In the genomic region with DNA sequence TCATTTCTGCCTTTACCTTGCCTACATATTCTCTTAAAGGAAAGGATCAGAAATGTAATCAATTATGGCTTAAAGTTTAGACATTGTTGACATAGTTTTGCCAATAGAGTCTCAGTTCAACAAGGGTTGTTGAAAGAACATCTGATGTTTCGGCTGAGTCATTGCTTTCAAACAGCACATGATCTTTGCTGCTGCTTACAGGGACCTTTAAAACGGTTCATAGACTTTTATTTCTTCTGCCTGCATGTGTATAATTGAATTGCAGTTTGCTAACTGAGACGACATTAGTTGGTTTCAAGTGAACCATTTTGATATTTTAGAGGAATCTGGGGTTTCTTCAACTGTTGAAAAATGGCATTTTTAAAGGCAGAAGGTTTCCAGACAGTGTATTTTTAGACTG, we compare ENCODE assay signal across 22 mouse cellular contexts.
DNase-seq lines count a peak whose midpoint lies in the region; ATAC-seq lines count a peak whose summit lies in the region.
"Had no signal": no experiment of that assay in that cellular context is flagged by ENCODE, and none has a peak within 500 bp of the region (broad histone marks: within the 10 kb centered on the region; RNA-seq: fewer than 3 reads in every experiment).

No protein-coding gene starts in this region.

- H3K4me2 ChIP-seq in neural tube, embryonic 13.5 days, result no peak overlapping the region
- no peak overlapping the region for H3K4me2 ChIP-seq in neural tube, embryonic 14.5 days (ENCODE audit: low read depth, low read length)
- H3K4me2 ChIP-seq: embryonic facial prominence, embryonic 13.5 days; embryonic facial prominence, embryonic 15.5 days; forebrain, embryonic 12.5 days had no signal

- DNase-seq in neural tube, embryonic 10.5 days (ENCODE audit: extremely low spot score, low spot score), result no peak
- DNase-seq in Muller cell, postnatal 12 days (ENCODE audit: inconsistent ontology term), result no peak
- DNase-seq: adrenal gland, adult 2 months; adrenal gland, postnatal 10 days; adrenal gland, postnatal 25 days; cerebellum, adult 11 months; cerebellum, adult 18-20 months; cerebellum, adult 8-10 months; cerebellum, adult 9-11 months; cerebellum, postnatal 14 days; cerebellum, postnatal 36 days; embryo, embryonic 11 days had no signal

- WGBS in neural tube, embryonic 13.5 days, result 57% methylated on average over 3 of the region's 3 CpGs
- WGBS in neural tube, embryonic 14.5 days, result 54% methylated on average over 3 of the region's 3 CpGs

- H3K4me3 ChIP-seq in neural tube, embryonic 13.5 days, result no peak overlapping the region
- no peak overlapping the region for H3K4me3 ChIP-seq in neural tube, embryonic 14.5 days (ENCODE audit: low read depth, low read length)
- H3K4me3 ChIP-seq: embryonic facial prominence, embryonic 13.5 days; embryonic facial prominence, embryonic 15.5 days; erythroblast, embryonic 14.5 days; forebrain, embryonic 10.5 days; forebrain, embryonic 12.5 days had no signal

- H3K9ac ChIP-seq in neural tube, embryonic 13.5 days, result no peak overlapping the region
- no peak overlapping the region for H3K9ac ChIP-seq in neural tube, embryonic 14.5 days (replicated peaks; ENCODE audit: low read depth, low read length)
- H3K9ac ChIP-seq: embryonic facial prominence, embryonic 13.5 days; embryonic facial prominence, embryonic 15.5 days; forebrain, embryonic 12.5 days had no signal

- H3K27me3 ChIP-seq in neural tube, embryonic 13.5 days, result no peaks in the 10 kb centered on the region
- no peaks in the 10 kb centered on the region for H3K27me3 ChIP-seq in neural tube, embryonic 14.5 days (ENCODE audit: control insufficient read depth, insufficient read depth, low read length)
- H3K27me3 ChIP-seq: embryonic facial prominence, embryonic 13.5 days; embryonic facial prominence, embryonic 15.5 days; forebrain, embryonic 12.5 days had no signal

- no peaks in the 10 kb centered on the region for H3K4me1 ChIP-seq in neural tube, embryonic 13.5 days (replicated peaks)
- no peaks in the 10 kb centered on the region for H3K4me1 ChIP-seq in neural tube, embryonic 14.5 days (ENCODE audit: control insufficient read depth, insufficient read depth, low read length)
- H3K4me1 ChIP-seq: embryonic facial prominence, embryonic 13.5 days; embryonic facial prominence, embryonic 15.5 days; forebrain, embryonic 10.5 days; forebrain, embryonic 12.5 days had no signal

- ATAC-seq in neural tube, embryonic 13.5 days (ENCODE audit: low read depth), result 0 out of 2 replicates have a peak, but pooled peaks have one; percentile 19
- ATAC-seq in neural tube, embryonic 14.5 days (ENCODE audit: low read depth), result peak; percentile 51; the same call in 1 of the 2 replicates
- ATAC-seq in frontal cortex, adult (ENCODE audit: low TSS enrichment), result no peak
- ATAC-seq: forebrain, embryonic 14.5 days; forebrain, embryonic 16.5 days had no signal

- H3K27ac ChIP-seq in neural tube, embryonic 13.5 days (replicated peaks), result no peak overlapping the region
- no peak overlapping the region for H3K27ac ChIP-seq in neural tube, embryonic 14.5 days (ENCODE audit: low read depth, low read length)
- H3K27ac ChIP-seq: embryonic facial prominence, embryonic 13.5 days; embryonic facial prominence, embryonic 15.5 days; forebrain, embryonic 10.5 days; forebrain, embryonic 12.5 days had no signal

- no peaks in the 10 kb centered on the region for H3K36me3 ChIP-seq in neural tube, embryonic 13.5 days
- H3K36me3 ChIP-seq in neural tube, embryonic 14.5 days (ENCODE audit: control insufficient read depth, insufficient read depth, low read length), result no peaks in the 10 kb centered on the region
- H3K36me3 ChIP-seq: embryonic facial prominence, embryonic 13.5 days; embryonic facial prominence, embryonic 15.5 days; forebrain, embryonic 10.5 days; forebrain, embryonic 12.5 days had no signal

- H3K9me3 ChIP-seq in neural tube, embryonic 13.5 days, result no peaks in the 10 kb centered on the region
- no peaks in the 10 kb centered on the region for H3K9me3 ChIP-seq in neural tube, embryonic 14.5 days (ENCODE audit: control insufficient read depth, low read length)
- H3K9me3 ChIP-seq: embryonic facial prominence, embryonic 13.5 days; embryonic facial prominence, embryonic 15.5 days; forebrain, embryonic 10.5 days; forebrain, embryonic 12.5 days had no signal
